Mouse (Mus musculus): ENCODE measurements around the gene Olfr1278. TPM values are rescaled to one million over a fixed set of nuclear protein-coding genes. Genes with fewer than 3 reads are reported as not detected.
"Not testable (repeated sequence)": the region's sequence is repeated elsewhere in the genome, so short reads cannot be mapped to it uniquely, and the experiment has no call there.

The Olfr1278 gene
- not detected in 2 replicates for polyA plus RNA-seq (2015; fragmentation: Nextera tagmentation; extraction: Ambion mirVana)

DNA sequence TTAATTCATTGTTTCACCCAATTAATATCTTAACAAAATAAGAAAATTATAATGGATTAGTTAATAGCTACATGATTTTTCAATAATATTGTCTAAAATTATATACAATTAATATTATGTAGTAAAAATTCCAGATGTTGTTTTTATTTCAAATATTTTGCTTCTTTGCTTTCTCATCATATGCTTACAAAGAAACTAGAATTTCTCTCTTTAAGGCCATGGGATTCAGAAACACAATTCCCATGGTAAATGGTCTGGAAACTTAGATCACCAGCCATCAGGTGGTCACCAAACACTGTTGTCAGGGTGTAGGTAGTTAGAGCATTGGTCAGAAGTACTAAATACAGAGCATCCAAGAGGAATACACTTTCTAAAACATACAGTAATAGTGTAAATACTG is at the start of gene Olfr1278:
Olfr1278 (plus strand) TSS at position 301 of the 400 bp plus-strand sequence.
- Histone ChIP-seq H3K4me1 (replicated peaks) (no peaks in the 10 kb centered on the region), H3K4me2 (replicated peaks) (no peak within 1 kb of the TSS), H3K9ac (no peak within 1 kb of the TSS), H3K4me3 (replicated peaks) (no peak within 1 kb of the TSS), H3K36me3 (no peaks in the 10 kb centered on the region), H3K27ac (no peak within 1 kb of the TSS), H3K27me3 (replicated peaks) (no peaks in the 10 kb centered on the region), H3K9me3 (no peaks in the 10 kb centered on the region)
- no peak for ATAC-seq

DNA sequence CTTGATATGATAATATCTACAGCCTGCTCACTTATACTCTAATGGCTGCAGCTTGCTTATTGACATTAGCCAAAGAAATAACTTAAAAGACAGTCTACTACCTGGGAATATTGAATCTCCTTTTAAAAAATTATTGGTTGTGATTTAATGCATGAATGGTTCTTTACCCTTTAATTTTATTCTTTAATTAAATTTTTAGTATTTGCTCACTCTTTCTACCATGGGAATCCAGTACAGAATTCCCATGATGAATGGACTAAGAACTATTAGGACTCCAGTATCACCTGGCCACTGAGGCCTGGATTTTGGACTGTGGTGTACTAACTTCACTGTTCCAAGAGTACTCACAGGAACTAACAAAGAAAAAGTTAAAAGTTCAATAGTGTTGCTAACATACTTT is 35.7 kb upstream of the Olfr1278 start, which contains the start of gene Olfr1276:
Olfr1276 (plus strand) TSS at position 301 of the 400 bp plus-strand sequence.
- no peaks in the 10 kb centered on the region for H3K4me1 ChIP-seq (replicated peaks)
- no peaks in the 10 kb centered on the region for H3K9me3 ChIP-seq
- no peaks in the 10 kb centered on the region for H3K27me3 ChIP-seq (replicated peaks)
- ATAC-seq = no peak
- H3K4me3 ChIP-seq (replicated peaks) = no peak within 1 kb of the TSS
- no peak within 1 kb of the TSS for H3K4me2 ChIP-seq (replicated peaks)
- no peak within 1 kb of the TSS for H3K9ac ChIP-seq
- no peak within 1 kb of the TSS for H3K27ac ChIP-seq
- H3K36me3 ChIP-seq = no peaks in the 10 kb centered on the region

DNA sequence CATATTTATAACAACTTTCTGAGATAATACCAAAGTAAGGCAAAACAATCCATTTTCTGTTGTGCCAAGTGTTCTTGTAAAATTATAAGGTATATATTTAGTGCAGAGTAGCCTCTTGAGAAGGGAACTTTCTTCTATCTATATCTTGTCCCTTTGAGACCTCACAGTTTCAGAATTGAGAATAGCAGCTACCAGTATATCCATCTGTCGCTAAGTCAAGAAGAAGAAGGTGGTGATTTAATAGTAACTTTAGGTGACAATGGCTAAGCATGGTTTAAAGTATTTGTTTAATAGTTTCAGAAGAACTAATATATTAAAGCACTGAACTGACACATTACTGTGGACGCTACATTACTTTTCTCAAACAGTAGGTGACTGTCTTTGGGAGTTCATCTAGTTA is 15.9 kb upstream of the Olfr1278 start, which contains the start of gene Olfr1277:
Olfr1277 (minus strand) TSS at position 101 of the 400 bp plus-strand sequence.
- no peaks in the 10 kb centered on the region for H3K27me3 ChIP-seq (replicated peaks)
- no peaks in the 10 kb centered on the region for H3K36me3 ChIP-seq
- no peak within 1 kb of the TSS for H3K9ac ChIP-seq
- no peak for ATAC-seq
- H3K4me2 ChIP-seq (replicated peaks) = no peak within 1 kb of the TSS
- H3K9me3 ChIP-seq = no peaks in the 10 kb centered on the region
- 69% methylated on average over 2 of the region's 2 CpGs for WGBS
- no peaks in the 10 kb centered on the region for H3K4me1 ChIP-seq (replicated peaks)
- H3K27ac ChIP-seq = no peak within 1 kb of the TSS
- no peak within 1 kb of the TSS for H3K4me3 ChIP-seq (replicated peaks)

DNA sequence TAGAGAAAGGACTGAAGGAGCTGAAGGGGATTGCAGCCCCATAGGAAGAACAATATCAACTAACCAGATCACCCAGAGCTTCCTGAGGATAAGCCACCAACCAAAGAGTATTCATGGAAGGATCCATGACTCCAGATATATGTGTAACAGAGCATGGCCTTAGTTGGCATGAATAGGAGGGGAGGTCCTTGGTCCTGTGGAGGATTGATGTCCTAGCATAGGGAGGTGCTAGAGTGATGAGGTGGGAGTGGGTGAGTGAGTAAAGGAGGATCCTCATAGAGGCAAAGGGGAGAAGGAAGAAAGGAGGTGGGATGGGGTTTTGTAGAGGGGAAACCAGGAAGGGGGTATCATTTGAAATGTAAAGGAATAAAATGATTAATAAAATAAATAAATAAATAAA is 8.6 kb downstream of the Olfr1278 start:
- H3K27me3 ChIP-seq (replicated peaks) = no peaks in the 10 kb centered on the region
- ATAC-seq = no peak
- H3K4me1 ChIP-seq (replicated peaks) = no peaks in the 10 kb centered on the region
- H3K4me3 ChIP-seq (replicated peaks) = no peak overlapping the region
- H3K9me3 ChIP-seq = no peaks in the 10 kb centered on the region
- no peak overlapping the region for H3K9ac ChIP-seq
- H3K4me2 ChIP-seq (replicated peaks) = no peak overlapping the region
- H3K27ac ChIP-seq = no peak overlapping the region
- H3K36me3 ChIP-seq = no peaks in the 10 kb centered on the region

DNA sequence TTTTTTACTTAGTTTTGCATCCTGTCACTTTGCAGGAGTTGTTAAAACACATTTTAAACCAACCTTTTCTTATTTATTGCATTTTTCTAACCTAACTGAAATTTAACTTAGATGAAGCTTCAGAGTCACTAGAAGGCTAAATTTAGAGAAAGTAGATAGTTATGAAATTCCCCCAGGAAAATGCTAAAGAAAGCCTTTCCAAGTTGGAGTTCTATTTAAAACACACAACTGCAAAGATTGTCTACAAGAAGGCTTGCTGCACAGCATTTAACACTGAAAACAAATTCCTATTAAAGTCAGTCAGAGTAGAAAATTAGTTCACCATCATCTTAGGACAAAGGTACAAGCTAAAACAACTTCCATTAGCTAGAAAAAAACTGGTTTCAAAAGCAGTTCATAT is 10.4 kb downstream of the Olfr1278 start, which contains the start of gene Olfr1279:
Olfr1279 (plus strand) TSS at position 262 of the 400 bp plus-strand sequence.
- no peaks in the 10 kb centered on the region for H3K4me1 ChIP-seq (replicated peaks)
- no peaks in the 10 kb centered on the region for H3K27me3 ChIP-seq (replicated peaks)
- no peak for ATAC-seq
- H3K36me3 ChIP-seq = no peaks in the 10 kb centered on the region
- no peak within 1 kb of the TSS for H3K4me3 ChIP-seq (replicated peaks)
- H3K27ac ChIP-seq = no peak within 1 kb of the TSS
- H3K4me2 ChIP-seq (replicated peaks) = no peak within 1 kb of the TSS
- H3K9me3 ChIP-seq = no peaks in the 10 kb centered on the region
- no peak within 1 kb of the TSS for H3K9ac ChIP-seq

DNA sequence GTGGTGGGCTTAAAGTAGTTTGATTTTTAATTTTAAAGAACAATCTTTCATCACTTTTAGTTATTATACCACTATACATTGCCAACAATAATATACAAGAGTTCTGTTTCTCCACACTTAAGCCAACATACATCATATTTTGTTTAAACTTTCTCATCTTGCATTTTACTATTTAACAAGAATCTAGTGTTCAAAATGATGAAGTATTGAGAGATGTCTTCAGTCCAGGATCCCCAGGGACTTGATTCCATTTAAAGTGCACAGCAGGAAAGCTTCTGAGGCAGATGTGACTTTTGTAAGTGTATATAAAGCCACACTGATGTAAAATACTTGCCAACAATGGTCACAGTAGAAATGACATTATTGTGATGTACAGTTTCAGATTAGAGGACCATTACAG is 23.8 kb downstream of the Olfr1278 start, which contains the start of gene Olfr1280:
Olfr1280 (plus strand) TSS at position 301 of the 400 bp plus-strand sequence.
- Histone ChIP-seq H3K9ac (no peak within 1 kb of the TSS), H3K9me3 (no peaks in the 10 kb centered on the region), H3K36me3 (no peaks in the 10 kb centered on the region), H3K4me2 (replicated peaks) (no peak within 1 kb of the TSS), H3K27ac (no peak within 1 kb of the TSS), H3K27me3 (replicated peaks) (no peaks in the 10 kb centered on the region), H3K4me1 (replicated peaks) (no peaks in the 10 kb centered on the region), H3K4me3 (replicated peaks) (no peak within 1 kb of the TSS)
- no peak for ATAC-seq

DNA sequence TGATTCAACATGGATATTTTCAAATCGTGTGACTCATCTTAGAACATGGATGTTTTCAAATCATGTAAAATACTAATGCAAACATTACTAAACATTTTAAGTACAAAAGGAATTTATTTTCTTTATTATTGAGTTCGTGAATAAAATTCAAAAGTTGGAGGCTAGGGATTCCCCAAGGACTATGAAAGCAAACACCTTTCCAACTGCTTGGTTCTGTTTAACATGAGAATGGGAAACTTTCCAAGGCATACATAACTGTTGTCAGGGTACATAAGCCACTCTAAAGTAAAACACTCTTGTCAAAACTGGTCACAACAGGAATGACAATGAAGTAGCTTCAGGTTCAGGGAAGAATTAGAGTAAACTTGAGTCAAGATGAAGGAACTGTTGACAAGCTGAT is 36.3 kb downstream of the Olfr1278 start, which contains the start of gene Olfr1281:
Olfr1281 (plus strand) TSS at position 301 of the 400 bp plus-strand sequence.
- Histone ChIP-seq H3K4me1 (replicated peaks) (no peaks in the 10 kb centered on the region), H3K27ac (no peak within 1 kb of the TSS), H3K4me2 (replicated peaks) (no peak within 1 kb of the TSS), H3K4me3 (replicated peaks) (no peak within 1 kb of the TSS), H3K9ac (no peak within 1 kb of the TSS), H3K9me3 (no peaks in the 10 kb centered on the region), H3K36me3 (no peaks in the 10 kb centered on the region), H3K27me3 (replicated peaks) (no peaks in the 10 kb centered on the region)
- WGBS = 74% methylated on average over 2 of the region's 2 CpGs
- ATAC-seq = no peak

DNA sequence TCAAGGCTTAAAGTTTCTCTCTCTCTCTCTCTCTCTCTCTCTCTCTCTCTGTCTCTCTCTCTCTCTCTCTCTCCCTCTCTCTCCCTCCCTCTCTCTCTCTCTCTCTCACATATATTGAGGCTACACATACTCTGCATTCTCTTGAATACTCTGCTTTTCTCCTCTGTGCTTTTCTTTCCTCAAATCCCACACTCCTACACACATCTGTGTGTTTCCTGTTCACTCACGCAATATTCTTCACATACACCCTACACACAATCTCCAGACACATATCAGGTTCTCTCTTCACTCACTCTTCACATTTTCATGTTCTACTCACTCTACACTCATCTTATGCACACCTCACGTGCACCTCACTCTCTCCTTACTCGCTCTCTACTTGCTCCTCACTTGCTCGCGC is 43.8 kb downstream of the Olfr1278 start:
- H3K4me3 ChIP-seq (replicated peaks); ATAC-seq; H3K27ac ChIP-seq; H3K9me3 ChIP-seq; H3K4me2 ChIP-seq (replicated peaks); H3K4me1 ChIP-seq (replicated peaks); H3K36me3 ChIP-seq; H3K9ac ChIP-seq; H3K27me3 ChIP-seq (replicated peaks): not testable (repeated sequence)
- WGBS = 87% methylated on average over 5 of the region's 5 CpGs

DNA sequence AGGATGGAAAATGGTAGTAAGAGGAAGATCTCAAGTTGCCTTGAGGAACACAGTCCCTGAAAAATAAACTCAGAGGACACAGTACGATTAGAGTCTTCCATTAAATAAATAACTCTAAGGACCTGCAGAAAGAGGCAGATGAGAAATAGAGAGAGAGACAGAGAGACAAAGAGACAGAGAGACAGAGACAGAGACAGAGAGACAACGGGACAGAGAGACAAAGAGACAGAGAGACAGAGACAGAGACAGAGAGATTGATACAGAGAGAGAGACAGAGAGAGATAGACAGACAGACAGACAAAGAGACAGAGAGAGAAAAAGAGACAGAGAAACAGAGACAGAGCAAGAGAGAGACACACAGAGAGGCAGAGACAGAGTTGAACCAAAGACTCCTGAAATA is 46.0 kb downstream of the Olfr1278 start, which contains the start of gene Olfr1282:
Olfr1282 (minus strand) TSS at position 101 of the 400 bp plus-strand sequence.
- no peak for ATAC-seq
- Histone ChIP-seq H3K4me3 (replicated peaks) (no peak within 1 kb of the TSS), H3K36me3 (no peaks in the 10 kb centered on the region), H3K9ac (no peak within 1 kb of the TSS), H3K27ac (no peak within 1 kb of the TSS), H3K4me2 (replicated peaks) (no peak within 1 kb of the TSS), H3K4me1 (replicated peaks) (no peaks in the 10 kb centered on the region), H3K27me3 (replicated peaks) (no peaks in the 10 kb centered on the region), H3K9me3 (no peaks in the 10 kb centered on the region)
- WGBS = 69% methylated on average over 2 of the region's 2 CpGs

Other genes with a start within 250 kb of the Olfr1278 start
- gene Gm13941, start 184.2 kb upstream of the Olfr1278 start, polyA plus RNA-seq (2015; fragmentation: Nextera tagmentation; extraction: Ambion mirVana) = not detected in 2 replicates
- gene Gm15130, start 137.2 kb upstream of the Olfr1278 start, polyA plus RNA-seq (2015; fragmentation: Nextera tagmentation; extraction: Ambion mirVana) = not detected in 2 replicates
- not detected in 2 replicates for gene 4930430A15Rik, start 60.5 kb upstream of the Olfr1278 start, polyA plus RNA-seq (2015; fragmentation: Nextera tagmentation; extraction: Ambion mirVana)
- gene Olfr1275, start 54.9 kb upstream of the Olfr1278 start, polyA plus RNA-seq (2015; fragmentation: Nextera tagmentation; extraction: Ambion mirVana) = not detected in 2 replicates
- not detected in 2 replicates for gene Olfr1276, start 35.6 kb upstream of the Olfr1278 start, polyA plus RNA-seq (2015; fragmentation: Nextera tagmentation; extraction: Ambion mirVana)
- gene Olfr1277, start 16.0 kb upstream of the Olfr1278 start, polyA plus RNA-seq (2015; fragmentation: Nextera tagmentation; extraction: Ambion mirVana) = not detected in 2 replicates
- not detected in 2 replicates for gene Olfr1279, start 10.5 kb downstream of the Olfr1278 start, polyA plus RNA-seq (2015; fragmentation: Nextera tagmentation; extraction: Ambion mirVana)
- gene Olfr1280, start 23.9 kb downstream of the Olfr1278 start, polyA plus RNA-seq (2015; fragmentation: Nextera tagmentation; extraction: Ambion mirVana) = not detected in 2 replicates
- gene Olfr1281, start 36.4 kb downstream of the Olfr1278 start, polyA plus RNA-seq (2015; fragmentation: Nextera tagmentation; extraction: Ambion mirVana) = not detected in 2 replicates
- gene Olfr1282, start 45.9 kb downstream of the Olfr1278 start, polyA plus RNA-seq (2015; fragmentation: Nextera tagmentation; extraction: Ambion mirVana) = not detected in 2 replicates
- gene Olfr1283, start 76.7 kb downstream of the Olfr1278 start, polyA plus RNA-seq (2015; fragmentation: Nextera tagmentation; extraction: Ambion mirVana) = not detected in 2 replicates
- not detected in 2 replicates for gene Olfr1284, start 85.4 kb downstream of the Olfr1278 start, polyA plus RNA-seq (2015; fragmentation: Nextera tagmentation; extraction: Ambion mirVana)
- not detected in 2 replicates for gene Olfr1286, start 133.0 kb downstream of the Olfr1278 start, polyA plus RNA-seq (2015; fragmentation: Nextera tagmentation; extraction: Ambion mirVana)
- not detected in 2 replicates for gene Olfr1287, start 159.0 kb downstream of the Olfr1278 start, polyA plus RNA-seq (2015; fragmentation: Nextera tagmentation; extraction: Ambion mirVana)
- gene Olfr1288, start 184.0 kb downstream of the Olfr1278 start, polyA plus RNA-seq (2015; fragmentation: Nextera tagmentation; extraction: Ambion mirVana) = not detected in 2 replicates
- gene Olfr1289, start 190.7 kb downstream of the Olfr1278 start, polyA plus RNA-seq (2015; fragmentation: Nextera tagmentation; extraction: Ambion mirVana) = not detected in 2 replicates
- not detected in 2 replicates for gene Olfr1290, start 203.7 kb downstream of the Olfr1278 start, polyA plus RNA-seq (2015; fragmentation: Nextera tagmentation; extraction: Ambion mirVana)
- not detected in 2 replicates for gene Olfr1291-ps1, start 207.0 kb downstream of the Olfr1278 start, polyA plus RNA-seq (2015; fragmentation: Nextera tagmentation; extraction: Ambion mirVana)
- not detected in 2 replicates for gene Olfr1293-ps, start 235.1 kb downstream of the Olfr1278 start, polyA plus RNA-seq (2015; fragmentation: Nextera tagmentation; extraction: Ambion mirVana)

Measured in intestine, embryonic 15.5 days (tissue).